Mouse (Mus musculus) hindbrain, embryonic 16.5 days (tissue): ENCODE results near the gene Rab5b. TPM values are rescaled to one million over a fixed set of nuclear protein-coding genes. Genes with fewer than 3 reads are reported as not detected.
"Not testable (repeated sequence)": the region's sequence is repeated elsewhere in the genome, so short reads cannot be mapped to it uniquely, and the experiment has no call there.

Experiments used
- ATAC-seq: fragments of 200-750 bp; cut with Nextera tagmentation; 2 replicates; pipeline ENCODE4 v1.8.0; 2017; ENCODE audit warnings: moderate TSS enrichment, moderate library complexity
- H3K27ac ChIP-seq: fragments of 300-500 bp; sonication (generic); 2 replicates; pipeline ENCODE4 v1.5.1; 2014; ENCODE audit warnings: low read depth, mild to moderate bottlenecking, control low read depth, low read length, moderate library complexity
- H3K27me3 ChIP-seq: fragments of 300-500 bp; sonication (generic); replicated peaks from 2 replicates; pipeline ENCODE4 v1.6.1; 2014; ENCODE audit warnings: low read length; ENCODE audit not compliant: control insufficient read depth, insufficient read depth
- H3K36me3 ChIP-seq: fragments of 300-500 bp; sonication (generic); 2 replicates; pipeline ENCODE4 v1.6.1; 2014; ENCODE audit warnings: mild to moderate bottlenecking, low read length, moderate library complexity, mixed read lengths; ENCODE audit not compliant: control insufficient read depth, insufficient read depth
- H3K4me1 ChIP-seq: fragments of 300-500 bp; sonication (generic); 2 replicates; pipeline ENCODE4 v1.6.1; 2014; ENCODE audit warnings: low read depth, low read length; ENCODE audit not compliant: control insufficient read depth, insufficient read depth
- H3K4me2 ChIP-seq: fragments of 300-500 bp; sonication (generic); 2 replicates; pipeline ENCODE4 v1.6.1; 2014; ENCODE audit warnings: mild to moderate bottlenecking, low read length, control low read depth, moderate library complexity
- H3K4me3 ChIP-seq: fragments of 300-500 bp; sonication (generic); 2 replicates; pipeline ENCODE4 v1.5.1; 2014; ENCODE audit warnings: mild to moderate bottlenecking, low read length, control low read depth, moderate library complexity
- H3K9ac ChIP-seq: fragments of 300-500 bp; sonication (generic); 2 replicates; pipeline ENCODE4 v1.6.1; 2014; ENCODE audit warnings: low read depth, mild to moderate bottlenecking, control low read depth, low read length, moderate library complexity
- H3K9me3 ChIP-seq: fragments of 300-500 bp; sonication (generic); 2 replicates; pipeline ENCODE4 v1.6.1; 2014; ENCODE audit warnings: mild to moderate bottlenecking, low read length, moderate library complexity; ENCODE audit not compliant: control insufficient read depth
- WGBS: fragments of 180-500 bp; shearing (Covaris S2); extraction: QIAGEN DNeasy Blood & Tissue Kit; methylation state at CpG from one replicate; pipeline ENCODE4 v1.1.7; 2014; 5-methylcytosine and 5-hydroxymethylcytosine counted together
- polyA plus RNA-seq: library from polyadenylated mRNA; unstranded; fragments of >200 nt; fragmentation: Nextera tagmentation; extraction: Ambion mirVana; gene quantifications from 2 replicates; pipeline ENCODE4 v1.2.1, GENCODE M21; 2015

Gene Rab5b
- polyA plus RNA-seq, 1 experiment from 2014 or later: 118 TPM

DNA sequence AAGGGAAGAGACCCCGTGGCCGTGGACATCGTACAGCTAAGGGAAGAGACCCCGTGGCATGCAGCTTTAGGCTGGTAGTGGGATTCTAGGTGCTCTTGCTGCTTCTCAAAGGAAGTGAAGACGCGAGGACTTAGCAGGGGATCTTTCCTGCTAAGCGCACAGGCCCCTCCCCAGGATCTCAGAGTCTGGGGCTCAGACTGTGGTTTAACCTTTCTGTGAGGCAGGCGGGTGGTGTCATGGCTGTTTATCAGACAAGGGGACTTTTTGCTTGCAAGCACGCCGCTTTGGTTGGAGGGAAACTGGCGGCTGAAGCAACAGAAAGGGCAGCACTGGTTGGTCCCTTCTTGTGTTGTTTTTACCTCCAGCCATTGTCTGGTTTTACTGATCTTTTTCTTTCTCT, 59.1 kb downstream of the Rab5b start:
- Histone ChIP-seq H3K9ac (no peak overlapping the region), H3K4me3 (no peak overlapping the region), H3K4me2 (peak overlapping the region; percentile 22; the same call in 1 of the 2 replicates), H3K27ac (no peak overlapping the region), H3K4me1 (no peaks in the 10 kb centered on the region), H3K27me3 (no peaks in the 10 kb centered on the region), H3K9me3 (no peaks in the 10 kb centered on the region), H3K36me3 (peaks cover 47% of the 10 kb centered on the region)
- WGBS: 5% methylated on average over 11 of the region's 11 CpGs
- no peak for ATAC-seq

DNA sequence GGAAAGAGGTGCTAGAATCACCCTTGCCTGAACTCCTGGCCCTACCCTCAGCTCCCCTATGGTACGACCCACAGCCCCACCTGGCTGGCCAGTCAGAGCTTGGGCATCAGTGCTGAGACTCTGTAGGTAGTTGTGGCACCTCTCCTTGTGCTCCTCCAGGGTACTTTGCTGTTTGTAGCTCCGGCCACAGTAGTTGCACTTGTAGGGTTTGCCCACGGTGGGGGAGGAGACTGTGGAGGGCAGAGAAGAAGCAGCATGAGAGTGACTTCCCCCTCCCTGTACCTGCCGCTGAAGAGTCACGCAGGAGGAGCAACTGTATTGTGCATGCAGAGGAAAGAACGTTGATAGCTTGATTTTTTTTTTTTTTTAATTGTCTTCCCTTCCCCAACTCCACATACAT, 59.5 kb downstream of the Rab5b start:
- no peak overlapping the region for H3K4me2 ChIP-seq
- no peaks in the 10 kb centered on the region for H3K27me3 ChIP-seq
- peaks cover 47% of the 10 kb centered on the region for H3K36me3 ChIP-seq
- H3K9me3 ChIP-seq: no peaks in the 10 kb centered on the region
- no peak overlapping the region for H3K9ac ChIP-seq
- no peak for ATAC-seq
- no peak overlapping the region for H3K27ac ChIP-seq
- no peaks in the 10 kb centered on the region for H3K4me1 ChIP-seq
- WGBS: 49% methylated on average over 6 of the region's 6 CpGs
- H3K4me3 ChIP-seq: no peak overlapping the region

DNA sequence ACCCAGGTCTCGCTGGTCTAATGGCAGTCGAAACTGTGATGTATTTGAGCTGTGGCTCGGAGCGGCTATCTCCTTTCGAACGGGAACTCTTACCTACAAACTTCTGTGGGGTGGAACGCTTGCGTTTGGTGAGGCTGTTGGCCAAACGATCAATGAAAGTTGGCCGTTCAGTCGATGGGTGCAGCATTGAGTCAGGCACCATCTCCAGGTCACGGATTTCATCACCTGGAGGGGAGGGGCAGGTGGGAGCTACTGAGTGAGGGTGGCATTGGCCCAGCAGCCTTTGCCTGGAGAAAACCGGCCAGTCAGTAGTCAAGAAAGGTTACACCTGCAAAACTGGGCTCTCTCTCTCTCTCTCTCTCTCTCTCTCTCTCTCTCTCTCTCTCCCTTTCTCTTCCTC, 60.4 kb downstream of the Rab5b start:
- ATAC-seq: no peak
- H3K27ac ChIP-seq: no peak overlapping the region
- H3K4me3 ChIP-seq: no peak overlapping the region
- H3K9me3 ChIP-seq: no peaks in the 10 kb centered on the region
- H3K4me1 ChIP-seq: no peaks in the 10 kb centered on the region
- H3K36me3 ChIP-seq: peaks cover 43% of the 10 kb centered on the region
- no peaks in the 10 kb centered on the region for H3K27me3 ChIP-seq
- 97% methylated on average over 13 of the region's 13 CpGs for WGBS
- no peak overlapping the region for H3K9ac ChIP-seq
- no peak overlapping the region for H3K4me2 ChIP-seq

DNA sequence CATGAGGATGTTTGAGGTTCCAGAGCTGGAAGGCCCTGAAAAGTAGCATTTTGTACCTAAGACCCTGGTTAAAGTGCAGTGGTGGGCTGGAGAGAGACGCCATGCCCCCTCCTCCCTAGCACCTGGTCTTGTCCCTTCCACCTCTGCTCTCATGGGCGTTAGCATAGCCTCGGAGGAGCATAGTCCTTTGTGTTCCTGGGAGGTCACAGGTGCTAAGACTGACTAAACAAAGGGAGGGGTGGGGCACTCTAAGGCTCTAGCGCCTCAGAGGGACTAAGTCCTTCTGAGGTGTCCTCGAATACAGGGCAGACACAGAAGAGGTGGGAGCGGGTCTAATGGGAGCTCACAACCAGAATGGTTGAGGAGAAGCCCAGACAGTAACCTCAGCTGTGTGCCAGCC, 64.5 kb downstream of the Rab5b start:
- no peak for ATAC-seq
- no peaks in the 10 kb centered on the region for H3K9me3 ChIP-seq
- H3K27me3 ChIP-seq: no peaks in the 10 kb centered on the region
- H3K27ac ChIP-seq: no peak overlapping the region
- no peaks in the 10 kb centered on the region for H3K4me1 ChIP-seq
- peaks cover 32% of the 10 kb centered on the region for H3K36me3 ChIP-seq
- no peak overlapping the region for H3K4me2 ChIP-seq
- H3K9ac ChIP-seq: no peak overlapping the region
- whole genome bisulfite sequencing: 24% methylated on average over 6 of the region's 6 CpGs
- no peak overlapping the region for H3K4me3 ChIP-seq

DNA sequence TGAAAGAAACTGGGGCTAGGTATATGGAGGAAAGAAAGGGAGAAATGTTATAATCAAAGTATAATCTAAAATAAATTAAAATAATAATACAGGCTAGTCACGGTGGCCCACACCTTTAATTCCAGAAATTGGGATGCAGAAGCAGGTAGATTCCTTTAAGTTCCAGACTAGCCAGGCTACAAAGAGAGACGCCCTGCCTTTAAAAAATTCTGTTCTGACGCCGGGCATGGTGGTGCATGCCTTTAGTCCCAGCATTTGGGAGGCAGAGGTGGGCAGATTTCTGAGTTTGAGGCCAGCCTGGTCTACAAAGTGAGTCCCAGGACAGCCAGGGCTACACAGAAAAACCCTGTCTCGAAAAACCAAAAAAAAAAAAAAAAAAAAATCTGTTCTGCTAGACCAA, 65.8 kb downstream of the Rab5b start:
- not testable (repeated sequence) for H3K27ac ChIP-seq, ATAC-seq, H3K4me2 ChIP-seq, H3K4me3 ChIP-seq, H3K27me3 ChIP-seq, H3K4me1 ChIP-seq, H3K9me3 ChIP-seq, H3K9ac ChIP-seq
- 83% methylated on average over 5 of the region's 5 CpGs for WGBS
- peaks cover 21% of the 10 kb centered on the region for H3K36me3 ChIP-seq

DNA sequence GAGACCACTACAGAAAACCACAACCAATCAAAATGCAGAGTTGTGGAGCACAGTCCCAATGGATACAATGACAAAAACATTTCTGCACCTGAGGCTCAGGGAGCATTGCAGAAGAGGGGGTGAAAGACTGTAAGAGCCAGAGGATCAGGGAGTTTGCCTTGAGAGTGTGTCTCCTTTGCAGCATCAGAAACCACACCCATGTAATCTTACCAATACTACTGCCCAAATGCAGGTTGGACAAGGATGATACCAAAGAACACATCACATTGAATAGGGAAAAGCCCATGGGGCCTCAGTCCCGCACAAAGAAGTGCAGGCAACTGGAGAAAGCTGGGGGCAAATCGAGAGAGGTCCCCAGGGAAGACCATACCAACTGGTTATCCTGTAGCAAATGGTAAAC, 66.3 kb downstream of the Rab5b start:
- 63% methylated on average over 2 of the region's 2 CpGs for WGBS
- no peaks in the 10 kb centered on the region for H3K27me3 ChIP-seq
- no peaks in the 10 kb centered on the region for H3K9me3 ChIP-seq
- ATAC-seq: no peak
- H3K36me3 ChIP-seq: peaks cover 20% of the 10 kb centered on the region
- H3K4me1 ChIP-seq: peaks cover 7% of the 10 kb centered on the region
- no peak overlapping the region for H3K4me2 ChIP-seq
- H3K27ac ChIP-seq: no peak overlapping the region
- H3K9ac ChIP-seq: no peak overlapping the region
- H3K4me3 ChIP-seq: no peak overlapping the region

DNA sequence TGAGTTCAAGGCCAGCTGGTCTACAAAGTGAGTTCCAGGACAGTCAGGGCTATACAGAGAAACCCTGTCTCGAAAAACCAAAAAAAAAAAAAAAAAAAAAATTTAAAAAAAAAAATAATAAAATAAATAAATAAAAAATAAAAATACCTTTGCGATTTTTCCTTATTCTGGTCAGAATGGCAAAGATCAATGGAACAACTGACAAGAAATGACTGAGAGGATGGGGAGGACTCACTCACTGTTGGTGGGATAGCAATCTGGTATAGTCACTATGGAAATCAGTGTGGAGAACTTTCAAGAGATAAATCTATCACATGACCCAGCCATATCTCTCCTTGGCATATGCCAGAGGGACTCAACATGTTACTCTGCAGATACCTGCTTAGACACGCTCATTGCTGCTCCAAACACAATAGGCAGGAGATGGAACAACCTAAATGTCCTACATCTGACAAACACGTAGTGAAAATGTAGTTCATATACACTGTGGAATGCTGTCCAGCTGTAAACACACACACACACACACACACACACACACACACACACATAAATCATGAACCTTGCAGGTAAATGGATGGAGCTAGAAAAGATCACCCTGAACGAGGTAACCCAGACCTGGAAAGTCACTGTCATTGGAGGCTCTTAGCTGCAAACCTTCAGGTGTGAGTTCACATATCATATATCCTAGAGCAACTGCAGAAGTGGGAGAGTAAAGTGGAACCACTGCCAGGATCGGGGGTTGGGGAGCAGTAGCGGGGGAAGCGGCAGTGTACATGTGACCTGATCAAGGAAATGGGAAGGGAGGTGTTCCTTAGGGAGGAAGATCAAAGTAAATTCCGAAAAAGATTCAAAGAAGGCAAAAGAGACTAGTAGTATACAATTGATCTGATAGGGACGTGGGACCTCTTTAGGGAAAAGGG, 68.4 kb downstream of the Rab5b start:
- no peak; the same call in 1 of the 2 replicates for ATAC-seq
- H3K27ac ChIP-seq: no peak overlapping the region
- 87% methylated on average over 10 of the region's 10 CpGs for WGBS
- no peak overlapping the region for H3K4me3 ChIP-seq
- peaks cover 13% of the 10 kb centered on the region for H3K36me3 ChIP-seq
- no peaks in the 10 kb centered on the region for H3K9me3 ChIP-seq
- H3K27me3 ChIP-seq: no peaks in the 10 kb centered on the region
- no peak overlapping the region for H3K9ac ChIP-seq
- H3K4me1 ChIP-seq: peaks cover 7% of the 10 kb centered on the region
- H3K4me2 ChIP-seq: no peak overlapping the region

Other genes starting within 250 kb of the Rab5b start
- 136 and 168 TPM in 2 replicates for gene Smarcc2, start 237.0 kb downstream of the Rab5b start, polyA plus RNA-seq
- 946 and 1,028 TPM in 2 replicates for gene Myl6, start 202.1 kb downstream of the Rab5b start, polyA plus RNA-seq
- gene Myl6b, start 197.6 kb downstream of the Rab5b start, polyA plus RNA-seq: 6.7 and 7.1 TPM in 2 replicates
- gene Esyt1, start 170.4 kb downstream of the Rab5b start, polyA plus RNA-seq: 13.5 and 16.6 TPM in 2 replicates
- 16.7 and 17.0 TPM in 2 replicates for gene Zc3h10, start 148.5 kb downstream of the Rab5b start, polyA plus RNA-seq
- 2,004 and 2,091 TPM in 2 replicates for gene Rpl41, start 147.0 kb downstream of the Rab5b start, polyA plus RNA-seq
- gene Pa2g4, start 130.3 kb downstream of the Rab5b start, polyA plus RNA-seq: 128 and 130 TPM in 2 replicates
- gene Erbb3, start 106.6 kb downstream of the Rab5b start, polyA plus RNA-seq: 1.3 and 1.6 TPM in 2 replicates
- gene Rps26, start 69.5 kb downstream of the Rab5b start, polyA plus RNA-seq: 296 and 313 TPM in 2 replicates
- 15.3 and 18.9 TPM in 2 replicates for gene Ikzf4, start 50.3 kb downstream of the Rab5b start, polyA plus RNA-seq
- gene Suox, start 22.2 kb downstream of the Rab5b start, polyA plus RNA-seq: 14.9 and 16.1 TPM in 2 replicates
- gene Pmel, start 7.9 kb upstream of the Rab5b start, polyA plus RNA-seq: 0.83 and 0.97 TPM in 2 replicates
- 18.3 and 24.2 TPM in 2 replicates for gene Cdk2, start 8.8 kb upstream of the Rab5b start, polyA plus RNA-seq
- 7.4 and 8.8 TPM in 2 replicates for gene Dgka, start 48.6 kb upstream of the Rab5b start, polyA plus RNA-seq
- gene Pym1, start 51.6 kb upstream of the Rab5b start, polyA plus RNA-seq: 40.8 and 46.3 TPM in 2 replicates
- 0.45 and 0.74 TPM in 2 replicates for gene Mmp19, start 94.6 kb upstream of the Rab5b start, polyA plus RNA-seq
- 49.6 and 53.2 TPM in 2 replicates for gene Dnajc14, start 107.8 kb upstream of the Rab5b start, polyA plus RNA-seq
- 19.6 and 20.4 TPM in 2 replicates for gene Tmem198b, start 108.1 kb upstream of the Rab5b start, polyA plus RNA-seq
- gene Sarnp, start 121.1 kb upstream of the Rab5b start, polyA plus RNA-seq: 137 and 142 TPM in 2 replicates
- gene Ormdl2, start 125.4 kb upstream of the Rab5b start, polyA plus RNA-seq: 23.6 and 27.6 TPM in 2 replicates
- 5.8 and 6.5 TPM in 2 replicates for gene Gdf11, start 195.5 kb upstream of the Rab5b start, polyA plus RNA-seq
- gene Cd63, start 204.7 kb upstream of the Rab5b start, polyA plus RNA-seq: 322 and 343 TPM in 2 replicates
- 29.6 and 30.0 TPM in 2 replicates for gene Rdh5, start 226.6 kb upstream of the Rab5b start, polyA plus RNA-seq
- 247 and 278 TPM in 2 replicates for gene Bloc1s1, start 227.8 kb upstream of the Rab5b start, polyA plus RNA-seq
- 12.7 and 12.8 TPM in 2 replicates for gene Itga7, start 237.6 kb upstream of the Rab5b start, polyA plus RNA-seq